Mouse (Mus musculus): ENCODE data around the gene Trim71. TPM values are rescaled to one million over a fixed set of nuclear protein-coding genes. Genes with fewer than 3 reads are reported as not detected.

The Trim71 gene
- polyA plus RNA-seq, 1 experiment = 0.01 TPM

DNA sequence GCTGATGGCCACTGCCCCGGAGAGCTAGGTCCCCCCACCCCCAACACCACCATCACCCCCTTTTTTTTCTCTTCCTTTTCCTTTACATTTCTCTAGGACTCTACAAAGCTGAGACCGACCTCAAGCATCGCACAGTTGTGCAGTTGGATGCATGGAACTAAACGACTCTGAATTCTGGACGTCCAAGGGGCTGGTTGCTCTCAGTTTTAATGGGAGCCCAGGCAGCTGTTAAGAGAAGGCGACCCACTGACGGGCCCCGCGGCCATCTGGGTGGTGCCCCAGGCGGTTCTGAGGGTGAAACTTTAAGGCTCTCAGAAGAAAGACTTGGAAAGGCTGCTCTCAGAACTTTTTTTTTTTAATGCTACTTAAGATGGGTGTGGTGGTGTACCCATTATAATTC, 498 bp upstream of the Trim71 start:
- Histone ChIP-seq H3K27me3 (ENCODE audit: control insufficient read depth, insufficient read depth, insufficient read length) (peaks cover 48% of the 10 kb centered on the region), H3K4me3 (no peak overlapping the region)

GRCm38 (mm10) chr9:114562919-114563751, 1.0 kb downstream of the Trim71 start:
- Histone ChIP-seq H3K36me3 (ENCODE audit: control insufficient read depth, insufficient read depth) (no peaks in the 10 kb centered on the region), H3K4me2 (ENCODE audit: low read depth) (peak overlapping the region; percentile 38), H3ac (ENCODE audit: control insufficient read depth, insufficient read length) (no peak overlapping the region), H3K4me3 (no peak overlapping the region), H3K27me3 (ENCODE audit: control insufficient read depth, insufficient read depth, insufficient read length) (peaks cover 57% of the 10 kb centered on the region), H3K79me2 (ENCODE audit: control insufficient read depth, insufficient read depth) (no peaks in the 10 kb centered on the region)
- no peak for TF ChIP-seq E2F4 (IDR thresholded peaks at IDR 0.05; ENCODE audit: insufficient read depth)
- TF ChIP-seq REST (IDR thresholded peaks at IDR 0.05; ENCODE audit: insufficient read depth, insufficient read length) = no peak
- no peak for TF ChIP-seq SRF (IDR thresholded peaks at IDR 0.05; ENCODE audit: control insufficient read depth, insufficient read length, low read depth)
- no peak for TF ChIP-seq TCF12 (IDR thresholded peaks at IDR 0.05; ENCODE audit: insufficient read depth, poor library complexity, severe bottlenecking)
- no peak for TF ChIP-seq POLR2AphosphoS2 (IDR thresholded peaks at IDR 0.05; ENCODE audit: insufficient read length, low read depth)
- no peak for TF ChIP-seq CEBPB (IDR thresholded peaks at IDR 0.05; ENCODE audit: insufficient read depth, poor library complexity, severe bottlenecking)
- no peak for TF ChIP-seq POLR2A (IDR thresholded peaks at IDR 0.05; ENCODE audit: insufficient read length, low read depth)
- TF ChIP-seq TCF3 (IDR thresholded peaks at IDR 0.05; ENCODE audit: insufficient read length, low read depth) = no peak
- no peak for TF ChIP-seq MAX (IDR thresholded peaks at IDR 0.05; ENCODE audit: low read depth)
- no peak for TF ChIP-seq MYOD1 (IDR thresholded peaks at IDR 0.05; ENCODE audit: control insufficient read depth in 1 of 3, insufficient read length in 2 of 3, low read depth in 2 of 3)
- TF ChIP-seq MYOG (IDR thresholded peaks at IDR 0.05; ENCODE audit: control insufficient read depth in 1 of 3, insufficient read depth in 1 of 3, insufficient read length in 2 of 3, low read depth in 2 of 3) = no peak
- no peak for TF ChIP-seq USF1 (IDR thresholded peaks at IDR 0.05; ENCODE audit: low read depth)

More for the DNA sequence above, 498 bp upstream of the Trim71 start:
- Histone ChIP-seq H3K79me2 (ENCODE audit: control insufficient read depth, insufficient read depth) (no peaks in the 10 kb centered on the region), H3K36me3 (ENCODE audit: control insufficient read depth, insufficient read depth) (no peaks in the 10 kb centered on the region), H3ac (ENCODE audit: control insufficient read depth, insufficient read length) (no peak overlapping the region), H3K4me2 (ENCODE audit: low read depth) (peak overlapping the region; percentile 18)
- TF ChIP-seq REST (IDR thresholded peaks at IDR 0.05; ENCODE audit: insufficient read depth, insufficient read length) (no peak), POLR2AphosphoS2 (IDR thresholded peaks at IDR 0.05; ENCODE audit: insufficient read length, low read depth) (no peak), TCF12 (IDR thresholded peaks at IDR 0.05; ENCODE audit: insufficient read depth, poor library complexity, severe bottlenecking) (no peak), CEBPB (IDR thresholded peaks at IDR 0.05; ENCODE audit: insufficient read depth, poor library complexity, severe bottlenecking) (no peak), MYOD1 (IDR thresholded peaks at IDR 0.05; ENCODE audit: control insufficient read depth in 1 of 3, insufficient read length in 2 of 3, low read depth in 2 of 3) (no peak), MAX (IDR thresholded peaks at IDR 0.05; ENCODE audit: low read depth) (no peak), TCF3 (IDR thresholded peaks at IDR 0.05; ENCODE audit: insufficient read length, low read depth) (no peak), SRF (IDR thresholded peaks at IDR 0.05; ENCODE audit: control insufficient read depth, insufficient read length, low read depth) (no peak)

- H3K27me3 ChIP-seq (ENCODE audit: control insufficient read depth, insufficient read depth, insufficient read length) = peaks cover 58% of the 10 kb centered on the region
These were observed 1.9 kb downstream of the Trim71 start for GRCm38 (mm10) chr9:114562031-114562918.

DNA sequence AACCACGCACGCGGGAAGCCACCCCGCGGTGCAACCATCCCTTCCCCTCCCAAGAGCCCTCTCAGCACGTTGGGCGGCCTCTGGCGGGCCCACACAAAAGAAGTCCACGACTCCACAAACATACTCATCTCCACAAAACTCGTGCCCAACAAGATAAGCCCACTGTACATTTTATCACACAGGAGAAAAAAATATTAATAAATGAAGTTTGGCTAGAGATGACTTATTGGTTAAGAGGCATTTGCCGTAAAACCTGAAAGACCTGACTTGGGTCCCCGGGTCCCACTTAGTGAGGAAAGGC, 2.5 kb downstream of the Trim71 start:
- Histone ChIP-seq H3K79me2 (ENCODE audit: control insufficient read depth, insufficient read depth) (no peaks in the 10 kb centered on the region), H3ac (ENCODE audit: control insufficient read depth, insufficient read length) (no peak overlapping the region), H3K27me3 (ENCODE audit: control insufficient read depth, insufficient read depth, insufficient read length) (peaks cover 60% of the 10 kb centered on the region), H3K4me2 (ENCODE audit: low read depth) (no peak overlapping the region), H3K4me3 (no peak overlapping the region), H3K36me3 (ENCODE audit: control insufficient read depth, insufficient read depth) (no peaks in the 10 kb centered on the region)
- no peak for TF ChIP-seq MYOD1 (IDR thresholded peaks at IDR 0.05; ENCODE audit: control insufficient read depth in 1 of 3, insufficient read length in 2 of 3, low read depth in 2 of 3)
- TF ChIP-seq MYOG (IDR thresholded peaks at IDR 0.05; ENCODE audit: control insufficient read depth in 1 of 3, insufficient read depth in 1 of 3, insufficient read length in 2 of 3, low read depth in 2 of 3) = no peak
- TF ChIP-seq TCF12 (IDR thresholded peaks at IDR 0.05; ENCODE audit: insufficient read depth, poor library complexity, severe bottlenecking) = no peak
- TF ChIP-seq CEBPB (IDR thresholded peaks at IDR 0.05; ENCODE audit: insufficient read depth, poor library complexity, severe bottlenecking) = no peak
- no peak for TF ChIP-seq MAX (IDR thresholded peaks at IDR 0.05; ENCODE audit: low read depth)
- no peak for TF ChIP-seq USF1 (IDR thresholded peaks at IDR 0.05; ENCODE audit: low read depth)
- no peak for TF ChIP-seq E2F4 (IDR thresholded peaks at IDR 0.05; ENCODE audit: insufficient read depth)
- TF ChIP-seq POLR2AphosphoS2 (IDR thresholded peaks at IDR 0.05; ENCODE audit: insufficient read length, low read depth) = no peak
- no peak for TF ChIP-seq TCF3 (IDR thresholded peaks at IDR 0.05; ENCODE audit: insufficient read length, low read depth)

More at GRCm38 (mm10) chr9:114562031-114562918, 1.9 kb downstream of the Trim71 start:
- no peaks in the 10 kb centered on the region for H3K79me2 ChIP-seq (ENCODE audit: control insufficient read depth, insufficient read depth)
- no peak overlapping the region for H3ac ChIP-seq (ENCODE audit: control insufficient read depth, insufficient read length)
- H3K4me3 ChIP-seq = no peak overlapping the region
- no peak overlapping the region for H3K4me2 ChIP-seq (ENCODE audit: low read depth)
- TF ChIP-seq TCF3 (IDR thresholded peaks at IDR 0.05; ENCODE audit: insufficient read length, low read depth) = no peak
- TF ChIP-seq MYOG (IDR thresholded peaks at IDR 0.05; ENCODE audit: control insufficient read depth in 1 of 3, insufficient read depth in 1 of 3, insufficient read length in 2 of 3, low read depth in 2 of 3) = peak in 1 of 3 experiments; percentile 37
- TF ChIP-seq MAX (IDR thresholded peaks at IDR 0.05; ENCODE audit: low read depth) = no peak
- no peak for TF ChIP-seq REST (IDR thresholded peaks at IDR 0.05; ENCODE audit: insufficient read depth, insufficient read length)
- no peaks in the 10 kb centered on the region for H3K36me3 ChIP-seq (ENCODE audit: control insufficient read depth, insufficient read depth)
